Mouse (Mus musculus) liver, embryonic 16.5 days (tissue): ENCODE data around the gene Cacng8. TPM values are rescaled to one million over a fixed set of nuclear protein-coding genes. Genes with fewer than 3 reads are reported as not detected.

Source experiments
- ATAC-seq: fragments of 200-750 bp; cut with Nextera tagmentation; 2 replicates; pipeline ENCODE4 v1.8.0; 2017; ENCODE audit warnings: low read depth, mild to moderate bottlenecking, moderate number of reproducible peaks, moderate library complexity
- H3K27ac ChIP-seq: fragments of 300-500 bp; sonication (generic); 2 replicates; pipeline ENCODE4 v1.5.1; 2014; ENCODE audit warnings: mild to moderate bottlenecking, low read length
- H3K27me3 ChIP-seq: fragments of 300-500 bp; sonication (generic); 2 replicates; pipeline ENCODE4 v1.6.1; 2014; ENCODE audit warnings: low read depth, low read length, mixed read lengths; ENCODE audit not compliant: control insufficient read depth, insufficient read depth
- H3K36me3 ChIP-seq: fragments of 300-500 bp; sonication (generic); 2 replicates; pipeline ENCODE4 v1.6.1; 2014; ENCODE audit warnings: mild to moderate bottlenecking; ENCODE audit not compliant: control insufficient read depth, insufficient read depth
- H3K4me1 ChIP-seq: fragments of 300-500 bp; sonication (generic); 2 replicates; pipeline ENCODE4 v1.6.1; 2014; ENCODE audit warnings: low read depth, low read length, mixed read lengths; ENCODE audit not compliant: control insufficient read depth
- H3K4me2 ChIP-seq: fragments of 300-500 bp; sonication (generic); 2 replicates; pipeline ENCODE4 v1.6.1; 2014; ENCODE audit warnings: low read depth, low read length, mixed read lengths
- H3K4me3 ChIP-seq: fragments of 300-500 bp; sonication (generic); 2 replicates; pipeline ENCODE4 v1.5.1; 2014; ENCODE audit warnings: low read depth, mild to moderate bottlenecking, low read length
- H3K9ac ChIP-seq: fragments of 300-500 bp; sonication (generic); 2 replicates; pipeline ENCODE4 v1.6.1; 2014; ENCODE audit warnings: low read depth, low read length
- H3K9me3 ChIP-seq: fragments of 300-500 bp; sonication (generic); replicated peaks from 2 replicates; pipeline ENCODE4 v1.6.1; 2016; ENCODE audit warnings: low read length; ENCODE audit not compliant: control insufficient read depth
- WGBS: fragments of 180-500 bp; shearing (Covaris S2); extraction: QIAGEN DNeasy Blood & Tissue Kit; methylation state at CpG from one replicate; pipeline ENCODE4 v1.1.7; 2014; ENCODE audit not compliant: insufficient replicate concordance; 5-methylcytosine and 5-hydroxymethylcytosine counted together
- polyA plus RNA-seq: library from polyadenylated mRNA; unstranded; fragments of >200 nt; fragmentation: Nextera tagmentation; extraction: Ambion mirVana; gene quantifications from 2 replicates; pipeline ENCODE4 v1.2.1, GENCODE M21; 2015

Cacng8 gene
- polyA plus RNA-seq, 1 experiment from 2014 or later, result not detected

GRCm38 (mm10) chr7:3382123-3382522 is 8.4 kb upstream of the Cacng8 start:
- ATAC-seq, result no peak
- WGBS, result 62% methylated on average over 9 of the region's 9 CpGs

DNA sequence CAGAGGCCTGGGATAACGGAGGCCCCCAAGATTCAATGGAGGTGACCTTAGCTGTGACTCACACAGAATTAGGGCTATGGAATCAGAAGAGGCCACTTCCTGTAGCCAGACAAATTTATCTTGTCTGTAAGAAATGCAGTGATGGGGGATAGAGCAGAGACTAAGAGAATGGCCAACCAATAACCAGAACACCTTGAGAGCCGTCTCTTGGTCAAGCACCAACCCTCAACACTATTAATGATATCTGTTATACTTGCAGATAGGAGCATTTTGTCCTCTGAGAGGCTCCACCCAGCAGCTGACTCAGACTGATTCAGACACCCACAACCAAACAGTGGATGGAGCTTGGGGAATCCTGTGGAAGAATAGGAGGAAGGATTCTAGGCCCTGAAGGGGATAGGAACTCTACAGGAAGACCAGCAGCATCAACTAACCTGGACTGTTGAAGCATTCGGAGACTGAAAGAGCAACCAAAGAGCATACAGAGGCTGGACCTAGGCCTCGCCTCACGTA is 5.6 kb upstream of the Cacng8 start:
- WGBS, result 63% methylated on average over 5 of the region's 5 CpGs
- no peaks in the 10 kb centered on the region for H3K36me3 ChIP-seq
- H3K27me3 ChIP-seq, result no peaks in the 10 kb centered on the region
- no peak for ATAC-seq
- H3K9ac ChIP-seq, result no peak overlapping the region
- H3K4me2 ChIP-seq, result no peak overlapping the region
- no peaks in the 10 kb centered on the region for H3K4me1 ChIP-seq
- H3K27ac ChIP-seq, result no peak overlapping the region
- no peaks in the 10 kb centered on the region for H3K9me3 ChIP-seq
- no peak overlapping the region for H3K4me3 ChIP-seq

More at GRCm38 (mm10) chr7:3382123-3382522, 8.4 kb upstream of the Cacng8 start:
- H3K9ac ChIP-seq, result no peak overlapping the region
- no peak overlapping the region for H3K4me3 ChIP-seq
- H3K27ac ChIP-seq, result no peak overlapping the region
- no peaks in the 10 kb centered on the region for H3K9me3 ChIP-seq
- H3K4me1 ChIP-seq, result no peaks in the 10 kb centered on the region
- no peaks in the 10 kb centered on the region for H3K36me3 ChIP-seq
- no peaks in the 10 kb centered on the region for H3K27me3 ChIP-seq
- no peak overlapping the region for H3K4me2 ChIP-seq

- 57% methylated on average over 6 of the region's 6 CpGs for WGBS
- ATAC-seq, result no peak
- no peaks in the 10 kb centered on the region for H3K9me3 ChIP-seq
- H3K4me3 ChIP-seq, result no peak overlapping the region
- no peak overlapping the region for H3K9ac ChIP-seq
- H3K4me2 ChIP-seq, result no peak overlapping the region
- no peaks in the 10 kb centered on the region for H3K4me1 ChIP-seq
- H3K27me3 ChIP-seq, result peaks cover 2% of the 10 kb centered on the region; the same call in 1 of the 2 replicates
- no peaks in the 10 kb centered on the region for H3K36me3 ChIP-seq
- H3K27ac ChIP-seq, result no peak overlapping the region
These were observed 4.3 kb upstream of the Cacng8 start for GRCm38 (mm10) chr7:3386036-3386730.

DNA sequence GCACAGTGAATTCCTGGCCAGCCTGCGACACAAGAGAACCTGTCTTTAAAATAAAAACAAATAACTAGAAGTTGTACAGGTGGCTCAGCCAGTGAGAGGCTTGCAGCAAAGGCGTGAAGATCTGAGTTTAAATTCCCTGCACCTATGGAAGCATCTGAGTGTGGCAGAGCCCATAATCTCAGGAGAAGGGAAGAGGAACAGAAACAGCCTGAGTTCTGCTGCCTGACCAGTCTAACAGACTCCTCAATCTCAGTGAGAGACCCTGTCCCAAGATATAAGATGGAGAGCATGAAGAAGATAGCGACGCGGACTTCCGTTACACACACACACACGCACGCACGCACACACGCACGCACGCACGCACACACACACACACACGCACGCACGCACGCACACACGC is 2.7 kb upstream of the Cacng8 start:
- H3K4me3 ChIP-seq, result no peak overlapping the region
- H3K27me3 ChIP-seq, result peaks cover 2% of the 10 kb centered on the region
- no peaks in the 10 kb centered on the region for H3K4me1 ChIP-seq
- H3K36me3 ChIP-seq, result no peaks in the 10 kb centered on the region
- no peak for ATAC-seq
- WGBS, result 70% methylated on average over 18 of the region's 18 CpGs
- H3K9ac ChIP-seq, result no peak overlapping the region
- H3K9me3 ChIP-seq, result no peaks in the 10 kb centered on the region
- no peak overlapping the region for H3K4me2 ChIP-seq
- H3K27ac ChIP-seq, result no peak overlapping the region

GRCm38 (mm10) chr7:3388885-3389284 is 1.6 kb upstream of the Cacng8 start:
- 9% methylated on average over 6 of the region's 6 CpGs for WGBS
- no peaks in the 10 kb centered on the region for H3K36me3 ChIP-seq
- no peak for ATAC-seq
- no peak overlapping the region for H3K4me2 ChIP-seq
- H3K4me3 ChIP-seq, result no peak overlapping the region
- H3K27me3 ChIP-seq, result peaks cover 2% of the 10 kb centered on the region
- H3K4me1 ChIP-seq, result no peaks in the 10 kb centered on the region
- H3K9ac ChIP-seq, result no peak overlapping the region
- no peaks in the 10 kb centered on the region for H3K9me3 ChIP-seq
- no peak overlapping the region for H3K27ac ChIP-seq

DNA sequence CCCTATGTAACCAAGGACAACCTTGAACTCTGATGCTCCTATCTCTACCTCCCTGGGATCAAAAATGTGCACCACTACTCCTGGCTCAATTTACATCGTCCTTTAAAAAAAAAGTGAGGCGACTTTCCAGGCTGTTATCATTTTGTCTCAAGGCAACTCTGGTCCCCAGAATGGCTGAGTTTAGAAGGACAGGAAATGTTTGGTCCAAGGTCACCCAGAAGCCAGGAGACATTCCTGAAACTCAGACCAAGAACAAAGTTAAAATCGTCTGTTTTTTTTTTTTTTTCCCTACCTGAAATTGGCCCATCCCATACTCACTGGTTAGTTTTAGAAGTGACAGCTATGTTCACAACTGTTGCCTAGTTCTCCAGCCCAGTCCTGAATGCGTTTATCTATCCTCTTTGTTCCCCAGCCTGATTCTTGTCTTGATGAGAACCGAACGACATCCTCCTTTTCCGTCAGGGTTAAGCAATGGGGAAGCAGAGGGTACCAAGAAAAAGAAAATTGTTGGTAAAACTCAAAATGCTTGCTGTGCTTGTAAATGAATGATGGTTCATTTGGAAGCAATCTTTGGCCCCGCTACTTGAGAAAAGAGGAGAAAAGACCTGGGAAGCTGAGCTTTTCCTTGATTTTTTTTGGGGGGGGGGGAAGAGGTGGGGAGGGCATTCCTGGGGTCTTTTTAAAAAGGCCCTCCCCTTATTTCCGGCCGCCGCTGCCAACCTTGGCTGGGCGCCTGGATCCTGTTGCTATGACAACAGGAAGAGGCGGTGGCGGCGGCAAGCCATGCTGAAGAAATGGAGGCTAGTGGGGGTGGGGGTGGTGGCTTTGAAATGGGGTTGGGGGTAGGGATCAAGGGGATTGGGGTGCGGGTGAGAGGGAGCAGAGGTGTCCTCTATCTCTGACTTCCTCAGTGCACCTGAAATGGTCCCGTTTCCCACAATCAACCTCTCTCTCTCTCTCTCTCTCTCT is 755 bp upstream of the Cacng8 start:
- H3K4me3 ChIP-seq, result no peak overlapping the region
- H3K4me2 ChIP-seq, result no peak overlapping the region
- H3K9ac ChIP-seq, result no peak overlapping the region
- ATAC-seq, result no peak
- peaks cover 2% of the 10 kb centered on the region for H3K27me3 ChIP-seq
- H3K9me3 ChIP-seq, result no peaks in the 10 kb centered on the region
- WGBS, result under 1% methylated on average over 17 of the region's 17 CpGs
- no peak overlapping the region for H3K27ac ChIP-seq
- H3K36me3 ChIP-seq, result no peaks in the 10 kb centered on the region
- H3K4me1 ChIP-seq, result no peaks in the 10 kb centered on the region

DNA sequence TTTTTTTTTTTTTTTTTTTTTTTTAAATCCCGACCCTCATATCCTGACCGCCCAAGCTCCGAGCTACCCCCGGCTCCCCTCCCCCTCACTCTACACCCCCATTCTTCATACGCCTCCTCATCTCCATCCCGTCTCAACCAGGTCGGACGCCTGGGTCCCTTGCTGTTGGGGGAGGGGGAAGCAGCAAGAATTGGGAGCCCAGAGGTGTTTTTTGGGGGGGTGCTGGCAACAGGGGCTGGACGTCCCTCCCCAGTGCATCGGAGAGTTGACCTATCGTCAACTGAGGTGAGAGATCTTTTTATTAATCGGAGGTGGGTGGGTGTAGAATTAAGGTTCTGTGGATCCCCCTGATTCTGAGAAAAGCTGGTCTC is 583 bp downstream of the Cacng8 start:
- no peak overlapping the region for H3K9ac ChIP-seq
- 9% methylated on average over 12 of the region's 12 CpGs for WGBS
- no peak overlapping the region for H3K27ac ChIP-seq
- no peak overlapping the region for H3K4me3 ChIP-seq
- no peak overlapping the region for H3K4me2 ChIP-seq
- H3K27me3 ChIP-seq, result peaks cover 2% of the 10 kb centered on the region
- no peaks in the 10 kb centered on the region for H3K4me1 ChIP-seq
- no peaks in the 10 kb centered on the region for H3K36me3 ChIP-seq
- no peak for ATAC-seq
- H3K9me3 ChIP-seq, result no peaks in the 10 kb centered on the region

GRCm38 (mm10) chr7:3391809-3392208 is 1.3 kb downstream of the Cacng8 start:
- no peak overlapping the region for H3K4me3 ChIP-seq
- no peak overlapping the region for H3K4me2 ChIP-seq
- H3K9me3 ChIP-seq, result no peaks in the 10 kb centered on the region
- H3K27ac ChIP-seq, result no peak overlapping the region
- H3K9ac ChIP-seq, result no peak overlapping the region
- H3K36me3 ChIP-seq, result no peaks in the 10 kb centered on the region
- ATAC-seq, result no peak
- no peaks in the 10 kb centered on the region for H3K4me1 ChIP-seq
- H3K27me3 ChIP-seq, result peaks cover 2% of the 10 kb centered on the region
- WGBS, result 33% methylated on average over 4 of the region's 4 CpGs

DNA sequence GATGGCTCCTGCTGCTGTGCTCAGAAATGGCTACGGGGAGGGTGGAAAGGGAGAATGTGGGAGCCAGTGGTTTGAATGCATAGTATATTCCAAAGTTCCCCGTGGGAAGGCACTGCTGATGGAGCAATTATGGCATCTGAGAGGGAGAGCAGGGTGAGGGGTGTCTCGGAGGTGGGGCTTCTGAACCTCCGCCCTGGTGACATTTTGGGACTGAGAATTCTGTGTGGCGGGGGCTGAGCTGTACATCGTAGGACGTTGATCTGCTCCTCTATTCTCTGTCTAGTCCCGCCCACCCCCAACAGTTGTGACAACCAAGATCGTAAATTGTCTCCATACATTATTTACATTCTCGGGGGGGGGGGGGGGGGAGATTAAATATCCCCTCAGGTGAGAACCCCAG is 6.9 kb downstream of the Cacng8 start:
- no peaks in the 10 kb centered on the region for H3K27me3 ChIP-seq
- no peaks in the 10 kb centered on the region for H3K4me1 ChIP-seq
- no peak overlapping the region for H3K9ac ChIP-seq
- H3K4me3 ChIP-seq, result no peak overlapping the region
- no peak overlapping the region for H3K27ac ChIP-seq
- H3K4me2 ChIP-seq, result no peak overlapping the region
- H3K9me3 ChIP-seq, result no peaks in the 10 kb centered on the region
- 69% methylated on average over 10 of the region's 10 CpGs for WGBS
- H3K36me3 ChIP-seq, result no peaks in the 10 kb centered on the region
- ATAC-seq, result no peak
